Mouse (Mus musculus): ENCODE data around the gene Taar8c. TPM values are rescaled to one million over a fixed set of nuclear protein-coding genes. Genes with fewer than 3 reads are reported as not detected.
A peak's percentile ranks its signal among the peaks of the same experiment; 100 is the strongest.
"Not testable (repeated sequence)": the region's sequence is repeated elsewhere in the genome, so short reads cannot be mapped to it uniquely, and the experiment has no call there.

The Taar8c gene
- total RNA-seq, 2 experiments from 2014 or later: not detected

DNA sequence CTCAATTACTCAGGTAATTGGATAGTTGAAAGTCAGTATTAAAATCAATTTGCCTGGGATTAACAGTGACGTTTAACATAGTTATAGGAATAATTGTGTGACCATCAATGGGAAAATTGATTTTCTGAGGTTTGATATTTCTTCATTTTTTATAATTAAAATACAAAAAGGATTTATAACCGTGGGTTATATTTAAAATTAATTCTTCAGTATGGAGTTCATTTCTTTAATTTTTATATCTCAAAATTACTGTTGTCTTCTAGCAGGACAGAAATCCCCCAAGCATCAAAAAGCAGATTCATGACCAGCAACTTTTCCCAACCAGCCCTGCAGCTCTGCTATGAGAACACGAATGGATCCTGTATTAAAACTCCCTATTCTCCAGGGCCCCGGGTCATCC lies 25.5 kb downstream of the Taar8c start, which contains the start of gene Taar8a:
Gene Taar8a (plus strand): TSS at position 301 of the 400 bp plus-strand sequence.
- not testable (repeated sequence) for ATAC-seq (replicated peaks; ENCODE audit: poor library complexity)

DNA sequence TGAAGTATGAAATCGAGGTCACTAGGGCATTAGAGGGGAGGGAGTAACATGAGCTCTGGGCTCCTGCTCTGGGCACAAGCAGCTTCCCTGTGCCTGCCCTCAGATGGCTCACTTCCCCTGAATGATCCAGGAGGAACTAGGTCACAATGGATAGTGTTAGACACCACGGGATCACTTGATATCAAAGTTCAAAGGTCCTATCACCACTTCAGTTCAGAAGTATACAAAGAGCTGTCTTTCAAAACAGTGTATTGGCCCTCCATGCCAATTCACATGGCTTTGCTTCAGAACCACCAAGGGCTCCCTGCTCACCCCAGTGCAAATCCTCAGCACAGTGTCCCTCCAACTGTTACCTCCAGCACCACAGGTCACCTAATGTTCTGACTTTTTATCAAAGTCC lies 27.0 kb downstream of the Taar8c start:
- not testable (repeated sequence) for ATAC-seq (replicated peaks; ENCODE audit: poor library complexity)

GRCm38 (mm10) chr10:24058986-24059385 lies 42.7 kb downstream of the Taar8c start:
- peak; percentile 61 for ATAC-seq (replicated peaks; ENCODE audit: poor library complexity)

DNA sequence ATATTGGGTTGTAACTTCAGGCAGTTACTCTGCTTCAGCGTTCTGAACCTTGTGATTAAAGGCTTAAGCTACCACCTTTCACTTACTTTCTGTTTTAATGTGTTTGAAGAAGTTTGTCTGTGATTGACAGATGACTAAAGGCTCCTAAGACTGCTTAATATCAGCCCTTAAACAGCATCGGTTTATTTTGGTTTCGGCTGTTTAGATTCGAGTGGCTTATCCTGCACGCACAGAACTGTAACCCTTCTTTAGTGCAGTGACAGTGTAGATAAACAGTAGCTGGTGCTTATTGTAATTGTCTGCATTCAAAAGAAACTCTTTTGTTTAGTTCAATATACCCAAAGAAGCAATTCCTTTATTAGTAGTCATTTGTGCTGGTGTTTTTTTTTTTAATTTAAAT lies 49.7 kb downstream of the Taar8c start:
- ATAC-seq (replicated peaks; ENCODE audit: poor library complexity): peak; percentile 97

Other genes with a start within 250 kb of the Taar8c start
- 0.17 TPM in 1 of 2 replicates, not detected in the other for gene Vnn1, start 207.2 kb downstream of the Taar8c start, total RNA-seq (2015)
- 0.04 TPM in 1 of 2 replicates, not detected in the other for gene Vnn1, start 207.2 kb downstream of the Taar8c start, total RNA-seq (2017)
- gene Taar1, start 181.6 kb downstream of the Taar8c start, total RNA-seq (2015): not detected in 2 replicates
- not detected in 2 replicates for gene Taar1, start 181.6 kb downstream of the Taar8c start, total RNA-seq (2017)
- gene Taar2, start 163.3 kb downstream of the Taar8c start, total RNA-seq (2015): not detected in 2 replicates
- not detected in 2 replicates for gene Taar2, start 163.3 kb downstream of the Taar8c start, total RNA-seq (2017)
- not detected in 2 replicates for gene Taar3, start 152.4 kb downstream of the Taar8c start, total RNA-seq (2015)
- not detected in 2 replicates for gene Taar3, start 152.4 kb downstream of the Taar8c start, total RNA-seq (2017)
- not detected in 2 replicates for gene Taar4, start 141.4 kb downstream of the Taar8c start, total RNA-seq (2015)
- not detected in 2 replicates for gene Taar4, start 141.4 kb downstream of the Taar8c start, total RNA-seq (2017)
- not detected in 2 replicates for gene Taar5, start 131.2 kb downstream of the Taar8c start, total RNA-seq (2015)
- not detected in 2 replicates for gene Taar5, start 131.2 kb downstream of the Taar8c start, total RNA-seq (2017)
- gene Taar6, start 116.3 kb downstream of the Taar8c start, total RNA-seq (2015): not detected in 2 replicates
- not detected in 2 replicates for gene Taar6, start 116.3 kb downstream of the Taar8c start, total RNA-seq (2017)
- gene Taar7a, start 108.4 kb downstream of the Taar8c start, total RNA-seq (2015): not detected in 2 replicates
- not detected in 2 replicates for gene Taar7a, start 108.4 kb downstream of the Taar8c start, total RNA-seq (2017)
- gene Taar7b, start 102.0 kb downstream of the Taar8c start, total RNA-seq (2015): not detected in 2 replicates
- not detected in 2 replicates for gene Taar7b, start 102.0 kb downstream of the Taar8c start, total RNA-seq (2017)
- gene Taar7d, start 74.7 kb downstream of the Taar8c start, total RNA-seq (2015): not detected in 2 replicates
- gene Taar7d, start 74.7 kb downstream of the Taar8c start, total RNA-seq (2017): not detected in 2 replicates
- not detected in 2 replicates for gene Taar7e, start 64.3 kb downstream of the Taar8c start, total RNA-seq (2015)
- gene Taar7e, start 64.3 kb downstream of the Taar8c start, total RNA-seq (2017): not detected in 2 replicates
- not detected in 2 replicates for gene Taar7f, start 52.4 kb downstream of the Taar8c start, total RNA-seq (2015)
- gene Taar7f, start 52.4 kb downstream of the Taar8c start, total RNA-seq (2017): not detected in 2 replicates
- gene Taar8a, start 25.4 kb downstream of the Taar8c start, total RNA-seq (2015): not detected in 2 replicates
- gene Taar8a, start 25.4 kb downstream of the Taar8c start, total RNA-seq (2017): not detected in 2 replicates
- gene Taar8b, start 9.6 kb downstream of the Taar8c start, total RNA-seq (2015): not detected in 2 replicates
- gene Taar8b, start 9.6 kb downstream of the Taar8c start, total RNA-seq (2017): not detected in 2 replicates
- gene Taar9, start 7.6 kb upstream of the Taar8c start, total RNA-seq (2015): not detected in 2 replicates
- not detected in 2 replicates for gene Taar9, start 7.6 kb upstream of the Taar8c start, total RNA-seq (2017)
- gene Stx7, start 47.4 kb upstream of the Taar8c start, total RNA-seq (2015): 53.4 and 64.1 TPM in 2 replicates
- gene Stx7, start 47.4 kb upstream of the Taar8c start, total RNA-seq (2017): 47.2 and 55.5 TPM in 2 replicates
- not detected in 2 replicates for gene Moxd1, start 121.6 kb upstream of the Taar8c start, total RNA-seq (2015)
- not detected in 2 replicates for gene Moxd1, start 121.6 kb upstream of the Taar8c start, total RNA-seq (2017)